Mouse (Mus musculus) neutrophil, adult 59 days (primary cell): Measurements from ENCODE around the gene Pate2. TPM values are rescaled to one million over a fixed set of nuclear protein-coding genes. Genes with fewer than 3 reads are reported as not detected.

ENCODE experiments used
- total RNA-seq, 2 experiments: library from RNA; stranded (reverse); gene quantifications; 1 replicate in 1 of 2; 2 replicates in 1 of 2; pipeline ENCODE4 v1.2.4; 2023

The Pate2 gene
- total RNA-seq = not detected

GRCm38 (mm10) chr9:35569571-35570534, at the start of gene Pate2, which contains the start of gene Hyls1:
Gene Pate2 (plus strand): TSS chr9:35570284.
Gene Hyls1 (minus strand): TSS chr9:35570398.

GRCm38 (mm10) chr9:35558257-35559008, 11.7 kb upstream of the Pate2 start, which contains the start of the genes Ddx25 and Pus3:
Gene Ddx25 (minus strand): TSS chr9:35558528.
Gene Pus3 (plus strand): TSS chr9:35558595.

DNA sequence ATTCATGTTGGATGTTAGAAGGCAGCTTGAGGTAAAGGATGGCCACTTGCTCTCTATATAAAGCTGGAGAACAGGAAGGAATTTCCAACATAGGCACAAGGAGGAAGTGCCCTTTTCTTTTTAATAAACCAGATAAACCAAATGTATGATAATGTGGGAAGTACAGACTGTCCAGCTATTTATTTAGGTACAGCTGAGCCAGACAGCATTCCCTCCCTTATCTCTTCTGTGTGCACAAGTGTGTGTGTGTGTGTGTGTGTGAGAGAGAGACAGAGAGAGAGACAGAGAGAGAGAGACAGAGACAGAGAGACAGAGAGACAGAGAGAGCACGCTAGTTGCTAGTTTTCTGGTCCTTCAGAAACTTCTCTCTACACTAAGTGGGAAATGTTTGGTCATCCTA, 41.8 kb downstream of the Pate2 start, which contains the start of gene Pate4:
Gene Pate4, minus strand, starts transcription at position 101 of the 400 bp plus-strand sequence.

GRCm38 (mm10) chr9:35648102-35648501, 78.0 kb downstream of the Pate2 start, which contains the start of gene Pate3:
Gene Pate3 (minus strand): TSS chr9:35648202.

DNA sequence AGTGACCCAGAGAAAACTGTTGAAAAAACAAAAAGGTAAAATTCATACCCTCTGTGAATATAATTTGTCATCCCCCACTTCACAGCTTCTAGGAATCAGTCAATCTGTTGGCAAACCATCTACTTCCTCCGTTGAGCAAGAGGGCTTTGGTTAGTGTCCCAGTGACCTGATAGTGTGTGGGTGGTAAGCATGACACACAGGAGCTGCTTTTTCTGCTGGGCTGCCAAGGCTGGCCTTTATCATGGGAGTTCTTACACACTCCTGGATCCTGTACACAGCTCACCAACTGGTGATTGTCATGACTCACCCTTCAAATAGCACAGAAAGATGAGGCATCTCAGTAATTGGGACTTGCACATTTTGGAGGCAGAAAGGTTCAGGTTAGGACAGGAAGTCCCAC, 116.9 kb downstream of the Pate2 start, which contains the start of gene Pate1:
Gene Pate1, minus strand, starts transcription at position 378 of the 400 bp plus-strand sequence.

Other genes with a start within 250 kb of the Pate2 start
- gene Cdon, start 149.2 kb upstream of the Pate2 start, total RNA-seq = under 1 TPM; 0.57 to 0.73 TPM
- not detected for gene Gm1113, start 52.0 kb upstream of the Pate2 start, total RNA-seq
- under 1 TPM; 0.11 to 0.13 TPM for gene Ddx25, start 11.8 kb upstream of the Pate2 start, total RNA-seq
- gene Pus3, start 11.7 kb upstream of the Pate2 start, total RNA-seq = 1 to 10 TPM; 3.0 to 4.4 TPM
- 1 to 10 TPM; 6.7 to 8.3 TPM for gene Hyls1, start 114 bp downstream of the Pate2 start, total RNA-seq
- not detected for gene Pate4, start 41.7 kb downstream of the Pate2 start, total RNA-seq
- gene Pate3, start 77.9 kb downstream of the Pate2 start, total RNA-seq = not detected
- not detected for gene Pate1, start 117.1 kb downstream of the Pate2 start, total RNA-seq
- gene Gm17677, start 170.8 kb downstream of the Pate2 start, total RNA-seq = not detected
- not detected for gene Gm17727, start 207.8 kb downstream of the Pate2 start, total RNA-seq
- gene Gm27235, start 219.8 kb downstream of the Pate2 start, total RNA-seq = not detected
- not detected for gene D730048I06Rik, start 219.8 kb downstream of the Pate2 start, total RNA-seq